Mouse (Mus musculus): ENCODE data around the gene Ptger4.

Gene Ptger4

DNA sequence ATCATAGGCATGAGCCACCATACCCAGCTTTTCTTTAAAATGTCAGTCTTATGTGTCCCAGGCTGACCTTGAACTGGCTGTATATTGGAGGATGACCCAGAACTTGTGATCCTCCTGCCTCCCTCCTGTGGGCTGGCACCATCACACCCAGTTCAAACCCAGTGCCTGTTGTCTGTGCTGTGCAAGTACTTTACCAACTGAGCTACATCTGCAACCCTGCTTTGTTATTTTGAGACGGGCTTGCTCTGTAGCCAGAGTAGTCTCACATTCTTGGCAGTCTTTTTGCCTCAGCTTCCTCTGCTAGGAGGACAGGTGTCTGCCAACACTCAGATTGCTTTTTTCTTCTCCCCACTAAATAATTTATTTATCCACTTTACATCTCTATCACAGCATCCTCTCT, 86.6 kb downstream of the Ptger4 start:
- no peak for DNase-seq
